Mouse (Mus musculus) bone marrow, adult 2 months (tissue): ENCODE measurements around the gene Arhgef3.

Experiments used
- CTCF ChIP-seq: fragments of 200-500 bp; IDR thresholded peaks from 2 replicates; pipeline ENCODE4 v1.5.1; 2011; ENCODE audit warnings: low read length, control low read depth; ENCODE audit not compliant: control insufficient read depth, insufficient read depth
- POLR2A ChIP-seq: fragments of 200-500 bp; IDR thresholded peaks from 2 replicates; pipeline ENCODE4 v1.6.1; 2011; ENCODE audit warnings: low read depth, mild to moderate bottlenecking, control low read depth, low read length, borderline replicate concordance; ENCODE audit not compliant: control insufficient read depth

GRCm38 (mm10) chr14:27166751-27167150, 52.1 kb downstream of the Arhgef3 start:
- TF ChIP-seq CTCF (no peak), POLR2A (no peak)
